Mouse (Mus musculus) ES-Bruce4 (cell line): ENCODE data around the gene Mdm1. TPM values are rescaled to one million over a fixed set of nuclear protein-coding genes. Genes with fewer than 3 reads are reported as not detected.

Experiments used
- H3K27ac ChIP-seq: 2 replicates; pipeline ENCODE4 v1.5.1; 2012; ENCODE audit warnings: low read length, inconsistent platforms; ENCODE audit not compliant: insufficient read depth
- H3K27me3 ChIP-seq: 2 replicates; pipeline ENCODE4 v1.6.1; 2012; ENCODE audit warnings: mild to moderate bottlenecking, low read length, inconsistent platforms; ENCODE audit not compliant: control insufficient read depth, poor library complexity, insufficient read depth, severe bottlenecking
- H3K36me3 ChIP-seq: 2 replicates; pipeline ENCODE4 v1.6.1; 2012; ENCODE audit warnings: inconsistent platforms, mild to moderate bottlenecking, low read length, moderate library complexity; ENCODE audit not compliant: control insufficient read depth, poor library complexity, insufficient read depth, severe bottlenecking
- H3K4me1 ChIP-seq: one replicate; pipeline ENCODE4 v1.8.1; 2011; ENCODE audit warnings: low read length; ENCODE audit not compliant: control insufficient read depth, insufficient read depth
- H3K4me3 ChIP-seq: 2 replicates; pipeline ENCODE4 v1.5.1; 2011; ENCODE audit warnings: low read depth, mild to moderate bottlenecking, low read length
- H3K9ac ChIP-seq: 2 replicates; pipeline ENCODE4 v1.6.1; 2012; ENCODE audit warnings: low read depth, mild to moderate bottlenecking, inconsistent platforms; ENCODE audit not compliant: poor library complexity, severe bottlenecking
- H3K9me3 ChIP-seq: replicated peaks from 2 replicates; pipeline ENCODE4 v1.6.1; 2012; ENCODE audit warnings: mild to moderate bottlenecking, low read length, inconsistent platforms; ENCODE audit not compliant: control insufficient read depth, poor library complexity, insufficient read depth, severe bottlenecking
- CTCF ChIP-seq: IDR thresholded peaks from one replicate; pipeline ENCODE4 v1.8.1; 2011; ENCODE audit warnings: low read depth, low read length
- EP300 ChIP-seq: IDR thresholded peaks from 2 replicates; pipeline ENCODE4 v1.6.1; 2011; ENCODE audit warnings: low read depth, low read length; ENCODE audit not compliant: insufficient read depth
- POLR2A ChIP-seq: IDR thresholded peaks from one replicate; pipeline ENCODE4 v1.8.1; 2011; ENCODE audit warnings: low read length; ENCODE audit not compliant: insufficient read depth
- polyA plus RNA-seq: library from polyadenylated mRNA; stranded (reverse); fragments of >200 nt; gene quantifications from 2 replicates; pipeline ENCODE4 v1.2.4, GENCODE M21; 2011; ENCODE audit warnings: low read depth; ENCODE audit not compliant: missing spikeins, insufficient read depth, insufficient read length

Gene Mdm1
- polyA plus RNA-seq, 1 experiment: 33.0 TPM

- TF ChIP-seq EP300 (no peak), POLR2A (no peak), CTCF (no peak)
- Histone ChIP-seq H3K27me3 (no peaks in the 10 kb centered on the region; the same call in 1 of the 2 replicates), H3K4me1 (no peaks in the 10 kb centered on the region), H3K27ac (no peak overlapping the region), H3K9me3 (no peaks in the 10 kb centered on the region), H3K4me3 (no peak overlapping the region), H3K9ac (no peak overlapping the region), H3K36me3 (no peaks in the 10 kb centered on the region)
Observed at GRCm38 (mm10) chr10:118116456-118116855, 25.2 kb upstream of the Mdm1 start.

- Histone ChIP-seq H3K27ac (no peak overlapping the region), H3K9ac (no peak overlapping the region), H3K9me3 (peaks cover 6% of the 10 kb centered on the region), H3K36me3 (no peaks in the 10 kb centered on the region), H3K4me1 (peaks cover 1% of the 10 kb centered on the region), H3K4me3 (no peak overlapping the region), H3K27me3 (no peaks in the 10 kb centered on the region; the same call in 1 of the 2 replicates)
- no peak for TF ChIP-seq CTCF
- no peak for TF ChIP-seq POLR2A
- TF ChIP-seq EP300: no peak
Observed at GRCm38 (mm10) chr10:118121047-118121936, 20.3 kb upstream of the Mdm1 start.

DNA sequence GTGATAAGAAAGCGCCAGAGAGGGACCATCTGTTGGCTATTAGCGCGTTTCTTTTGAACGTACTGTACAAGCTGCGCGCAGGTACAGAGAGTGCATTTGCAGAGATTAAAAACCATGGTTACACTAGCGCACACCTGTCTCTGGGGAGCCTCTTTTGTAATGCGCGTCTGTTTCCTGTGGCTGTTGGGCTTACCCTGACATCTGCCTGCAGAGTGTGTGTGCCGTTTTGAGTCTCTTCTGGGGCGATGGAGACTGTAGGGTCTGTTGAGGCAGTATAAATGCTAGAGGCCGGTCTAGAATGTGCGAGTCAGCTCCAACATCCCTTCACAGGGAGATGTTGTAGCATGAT lies 19.7 kb upstream of the Mdm1 start:
- Histone ChIP-seq H3K9ac (no peak overlapping the region), H3K27me3 (no peaks in the 10 kb centered on the region; the same call in 1 of the 2 replicates), H3K9me3 (peaks cover 6% of the 10 kb centered on the region), H3K4me1 (peaks cover 1% of the 10 kb centered on the region), H3K4me3 (no peak overlapping the region), H3K27ac (no peak overlapping the region), H3K36me3 (no peaks in the 10 kb centered on the region)
- TF ChIP-seq CTCF (no peak), POLR2A (no peak), EP300 (peak; percentile 79)

DNA sequence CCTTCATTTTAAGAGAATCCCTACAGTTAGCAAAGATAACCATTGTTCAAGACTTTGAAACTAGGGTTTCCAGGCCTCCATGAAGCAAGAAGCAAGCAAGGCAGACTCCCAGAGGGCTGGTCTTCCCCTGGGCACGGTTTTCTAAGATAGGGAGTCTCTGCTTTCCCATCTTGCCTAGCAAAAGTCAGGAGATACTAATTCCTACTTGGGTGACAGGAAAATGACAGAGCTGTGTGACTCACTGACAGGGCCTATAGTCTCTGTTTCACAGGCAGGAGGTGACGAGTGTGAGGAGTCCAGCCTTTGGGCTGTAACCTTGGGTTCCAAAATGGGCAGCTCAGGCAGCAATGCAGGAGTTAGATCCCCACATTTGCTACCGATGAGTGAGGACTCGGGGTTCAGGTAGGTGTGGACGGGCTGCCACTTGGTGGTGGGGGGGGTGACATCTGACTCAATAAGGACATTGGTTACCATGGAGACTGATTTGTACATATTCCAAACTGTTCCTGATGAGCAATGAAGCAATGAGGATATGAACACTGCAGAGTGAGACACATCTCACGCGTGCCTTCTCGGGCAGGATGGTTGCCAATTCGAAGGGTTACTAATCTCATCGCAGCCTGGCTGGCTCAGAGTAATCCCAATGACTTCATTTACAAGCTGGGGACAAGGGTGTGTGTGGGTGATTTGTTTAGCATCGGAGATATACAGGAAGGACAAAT lies 19.0 kb upstream of the Mdm1 start:
- no peak overlapping the region for H3K9ac ChIP-seq
- H3K36me3 ChIP-seq: no peaks in the 10 kb centered on the region
- H3K27me3 ChIP-seq: no peaks in the 10 kb centered on the region; the same call in 1 of the 2 replicates
- peaks cover 1% of the 10 kb centered on the region for H3K4me1 ChIP-seq
- H3K27ac ChIP-seq: no peak overlapping the region
- TF ChIP-seq POLR2A (no peak), CTCF (no peak), EP300 (no peak)
- peaks cover 6% of the 10 kb centered on the region for H3K9me3 ChIP-seq
- no peak overlapping the region for H3K4me3 ChIP-seq

DNA sequence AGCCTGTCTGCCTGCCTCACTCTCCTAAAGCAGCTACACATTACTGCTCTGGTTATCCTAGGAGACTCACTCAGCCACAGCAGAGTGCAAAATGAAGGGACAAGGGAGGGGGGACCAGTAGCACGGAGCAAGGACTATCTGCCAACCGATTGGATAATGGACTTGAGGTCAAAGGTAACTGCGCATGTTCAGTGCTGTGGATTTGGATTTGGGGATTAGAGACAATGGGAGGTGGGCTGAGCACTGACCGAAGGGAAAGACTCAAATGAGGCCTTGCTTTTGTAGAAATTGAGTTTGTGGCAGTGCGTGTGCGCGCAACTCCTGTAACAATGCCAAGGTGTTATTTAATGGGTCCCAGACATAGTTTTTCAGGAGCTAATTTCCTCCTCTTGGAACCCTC lies 16.4 kb upstream of the Mdm1 start:
- no peaks in the 10 kb centered on the region; the same call in 1 of the 2 replicates for H3K27me3 ChIP-seq
- no peak overlapping the region for H3K9ac ChIP-seq
- H3K36me3 ChIP-seq: no peaks in the 10 kb centered on the region
- peaks cover 1% of the 10 kb centered on the region for H3K4me1 ChIP-seq
- H3K9me3 ChIP-seq: peaks cover 6% of the 10 kb centered on the region
- H3K4me3 ChIP-seq: no peak overlapping the region
- no peak overlapping the region for H3K27ac ChIP-seq
- no peak for TF ChIP-seq EP300
- no peak for TF ChIP-seq POLR2A
- no peak for TF ChIP-seq CTCF

- Histone ChIP-seq H3K4me3 (no peak overlapping the region), H3K4me1 (peaks cover 1% of the 10 kb centered on the region), H3K27ac (no peak overlapping the region), H3K9ac (no peak overlapping the region), H3K9me3 (peaks cover 6% of the 10 kb centered on the region), H3K36me3 (no peaks in the 10 kb centered on the region), H3K27me3 (no peaks in the 10 kb centered on the region; the same call in 1 of the 2 replicates)
- 0 out of 2 replicates have a peak, but pooled peaks have one; percentile 32 for TF ChIP-seq EP300
- no peak for TF ChIP-seq POLR2A
- peak; percentile 25 for TF ChIP-seq CTCF
Observed at GRCm38 (mm10) chr10:118125776-118126445, 15.7 kb upstream of the Mdm1 start.
